Mouse (Mus musculus): ENCODE measurements around the gene Pex10. TPM values are rescaled to one million over a fixed set of nuclear protein-coding genes. Genes with fewer than 3 reads are reported as not detected.
A peak's percentile ranks its signal among the peaks of the same experiment; 100 is the strongest.

The Pex10 gene
- total RNA-seq, 2 experiments from 2014 or later: 20.6 to 24.2 TPM

DNA sequence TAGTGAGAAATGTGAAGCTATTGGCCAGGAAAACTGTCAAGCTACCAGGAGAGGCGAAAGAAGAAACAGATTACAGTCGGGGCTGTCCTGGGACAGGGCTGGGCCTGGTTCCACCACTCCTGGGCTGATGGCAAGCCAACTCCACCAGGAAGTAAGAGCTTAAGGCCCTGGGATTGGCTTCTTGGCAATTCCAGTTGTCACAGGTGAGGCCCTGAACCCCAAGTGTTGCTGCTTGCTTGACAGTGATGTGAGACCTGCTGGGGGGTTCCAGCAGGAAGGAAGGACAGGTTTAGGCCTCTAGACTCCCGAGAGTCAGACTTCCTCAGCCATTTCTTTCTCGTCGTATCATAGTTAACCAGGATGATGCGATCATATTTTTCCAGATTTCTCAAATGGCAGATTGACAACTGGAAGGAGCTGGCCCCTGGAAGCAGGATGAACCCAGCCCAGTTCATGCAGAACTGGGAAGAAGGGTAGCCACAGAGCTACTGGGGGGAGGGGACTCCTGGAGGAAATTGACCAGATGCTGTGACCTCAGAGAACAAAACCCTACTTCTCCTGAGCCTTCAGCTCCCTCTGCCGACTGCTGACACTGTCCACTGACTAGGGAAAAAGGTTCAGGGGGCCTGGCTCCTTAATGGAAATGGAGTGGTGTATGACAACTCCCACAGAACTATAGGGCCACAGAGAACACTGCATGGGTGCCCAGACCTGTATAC lies 26.8 kb downstream of the Pex10 start:
- no peak for DNase-seq

GRCm38 (mm10) chr4:155094565-155094964 lies 27.7 kb downstream of the Pex10 start:
- peak; percentile 45 to 66 for DNase-seq

GRCm38 (mm10) chr4:155095238-155095900 lies 28.6 kb downstream of the Pex10 start:
- peak; percentile 89 to 91 for DNase-seq

- no peak for DNase-seq
Observed at GRCm38 (mm10) chr4:155095967-155096366, 29.2 kb downstream of the Pex10 start.

DNA sequence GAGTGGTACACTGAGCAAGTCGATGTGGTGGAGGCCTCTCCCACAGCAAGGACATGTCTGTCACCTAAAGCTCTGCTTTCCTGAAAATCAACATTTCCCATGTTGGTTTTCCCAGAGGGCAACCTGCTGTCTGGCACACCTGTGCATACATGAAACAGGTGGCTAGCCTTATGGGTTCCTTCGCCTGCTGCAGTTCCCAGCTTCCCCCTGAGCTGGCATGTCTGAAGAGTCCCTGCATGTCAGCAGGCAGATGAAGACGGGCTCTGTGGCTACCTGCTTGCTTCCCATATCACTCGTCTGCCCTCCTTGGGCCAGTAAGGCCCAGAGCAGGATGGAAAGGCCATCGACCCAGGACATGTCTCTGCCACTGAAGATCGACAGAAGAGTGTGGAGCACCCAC lies 30.6 kb downstream of the Pex10 start:
- no peak for DNase-seq

DNA sequence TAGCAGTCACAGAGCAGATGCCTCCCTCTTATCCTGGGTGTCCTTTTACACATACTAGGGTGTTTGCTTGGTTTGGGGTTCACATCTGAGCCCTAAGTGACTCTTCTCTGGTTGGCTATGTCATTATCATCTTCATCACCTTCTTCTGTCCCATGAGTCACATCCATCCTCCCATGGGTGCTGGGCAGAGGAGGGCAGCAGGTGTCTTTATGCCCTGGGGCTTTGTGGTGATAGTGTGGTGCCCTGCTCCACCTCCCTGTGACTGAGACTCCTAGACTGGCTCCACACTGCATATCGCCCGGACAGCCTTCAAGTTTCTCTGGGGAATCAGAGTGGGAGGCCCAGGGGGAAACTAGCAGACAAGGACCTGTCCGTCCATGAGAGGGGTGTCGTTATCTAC lies 31.8 kb downstream of the Pex10 start:
- no peak for DNase-seq

GRCm38 (mm10) chr4:155107886-155108285 lies 41.1 kb downstream of the Pex10 start:
- no peak for DNase-seq

DNA sequence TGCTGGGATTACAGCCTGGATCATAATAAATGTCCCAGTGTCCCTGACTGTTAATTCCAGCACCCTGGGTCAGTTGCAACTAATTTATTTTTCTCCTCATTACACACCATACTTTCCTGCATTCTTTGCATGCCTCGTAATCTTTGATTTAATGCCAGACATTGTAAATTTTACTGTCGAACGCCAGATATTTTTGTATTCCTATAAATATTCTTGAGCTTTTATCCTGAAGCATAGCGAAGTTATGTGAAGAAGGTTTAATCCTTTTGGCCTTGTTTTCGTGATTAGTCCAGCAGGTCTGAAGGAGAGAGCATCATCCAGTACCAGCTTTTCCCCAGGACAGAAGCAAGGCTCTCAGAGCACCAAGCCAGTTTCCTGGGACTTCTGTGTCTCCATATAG lies 42.7 kb downstream of the Pex10 start:
- no peak for DNase-seq

GRCm38 (mm10) chr4:155113766-155114410 lies 47.1 kb downstream of the Pex10 start:
- DNase-seq: no peak

DNA sequence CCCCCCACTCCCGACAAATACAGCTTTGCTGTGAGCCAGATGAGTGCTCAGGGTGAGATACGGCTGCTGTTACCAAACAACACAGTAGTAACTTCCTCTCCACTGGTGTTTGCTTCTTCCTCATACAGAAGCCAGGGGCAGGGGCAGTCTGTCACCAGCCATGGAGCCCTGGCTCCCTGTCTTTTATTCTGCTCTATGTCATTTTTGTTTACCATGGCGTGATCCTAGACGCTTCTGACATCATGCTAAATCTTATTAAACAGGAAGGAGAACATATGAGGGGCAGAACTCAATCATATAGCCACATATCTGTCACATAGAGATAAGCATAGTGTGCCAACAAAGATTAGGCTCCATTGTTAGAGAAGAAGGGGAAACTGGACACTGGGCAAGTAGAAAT lies 49.8 kb downstream of the Pex10 start:
- no peak for DNase-seq

DNA sequence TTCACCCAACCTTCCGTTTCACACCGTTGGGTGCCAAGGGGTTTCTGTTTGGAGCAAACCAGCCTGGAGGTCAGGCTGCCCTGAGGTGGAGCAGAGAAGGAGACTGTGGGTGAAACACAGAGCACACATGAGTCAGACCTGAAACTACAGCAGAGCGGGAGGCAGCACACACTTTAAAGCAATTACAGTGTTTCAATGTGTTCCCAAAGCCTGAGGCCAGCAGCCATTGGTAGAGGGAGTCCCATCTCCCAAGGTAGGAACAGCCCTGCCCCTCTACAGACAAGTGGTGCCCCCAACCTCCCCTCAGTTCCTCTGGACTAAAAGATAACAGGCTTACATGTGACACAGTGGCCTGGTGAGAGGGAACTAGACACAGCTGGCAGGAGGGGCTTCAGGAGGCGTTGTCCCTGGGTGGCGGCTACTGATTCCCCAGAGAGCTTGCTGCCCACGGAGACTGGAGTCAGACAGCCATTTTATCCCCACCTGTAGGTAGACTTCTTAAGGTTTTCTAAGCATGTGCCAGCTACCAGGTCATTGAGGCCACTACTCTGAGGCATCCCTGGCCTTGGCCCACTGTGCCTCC lies 50.7 kb downstream of the Pex10 start:
- DNase-seq: no peak

DNA sequence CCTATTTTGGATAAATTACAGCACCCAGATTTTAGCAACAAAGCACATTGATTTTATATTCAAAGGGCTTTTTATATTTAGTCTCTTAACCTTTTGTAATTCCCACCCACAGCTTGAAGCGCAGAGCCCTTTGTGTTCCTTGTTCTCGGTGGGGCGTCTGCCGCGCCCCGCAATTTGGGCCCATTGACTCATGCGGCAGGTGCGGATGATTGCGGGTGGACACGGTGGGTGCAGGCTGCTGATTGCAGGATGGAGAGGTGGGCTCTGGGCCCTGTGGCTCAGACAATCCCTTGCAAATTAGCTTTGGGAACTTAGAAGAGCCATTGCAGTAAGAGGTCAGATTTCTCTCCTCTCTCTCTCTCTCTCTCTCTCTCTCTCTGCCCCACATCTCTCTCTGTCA lies 51.5 kb downstream of the Pex10 start:
- no peak for DNase-seq

- peak; percentile 37 to 39 for DNase-seq
Observed at GRCm38 (mm10) chr4:155120038-155120437, 53.2 kb downstream of the Pex10 start.

GRCm38 (mm10) chr4:155120583-155120982 lies 53.8 kb downstream of the Pex10 start:
- DNase-seq: peak in 1 of 2 experiments; percentile 21

DNA sequence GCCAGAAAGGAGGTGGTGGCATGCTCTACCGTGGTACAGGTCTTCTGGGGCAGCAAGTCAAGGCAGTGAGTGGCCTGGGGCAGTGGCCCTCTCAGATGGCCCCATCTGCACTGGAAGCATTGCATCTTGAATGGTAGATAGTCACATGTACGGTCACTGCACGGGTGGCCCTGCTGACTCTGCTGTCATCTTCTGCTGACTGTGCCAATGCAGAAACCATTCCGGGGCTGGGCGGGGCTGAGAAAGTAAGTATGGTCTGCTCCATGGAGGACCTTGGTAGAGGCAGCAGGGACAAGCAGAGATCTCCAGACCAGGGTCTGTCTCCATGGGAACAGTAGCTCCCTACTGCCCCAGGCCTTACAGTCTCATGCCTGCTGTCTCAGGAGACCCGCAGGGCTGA lies 54.4 kb downstream of the Pex10 start:
- peak in 1 of 2 experiments; percentile 32 for DNase-seq

Other genes starting within 250 kb of the Pex10 start
- under 1 TPM in 1 of 2 experiments, not detected in 1; 0.16 TPM for gene Ttc34, start 229.6 kb upstream of the Pex10 start, total RNA-seq (2021)
- gene Mmel1, start 197.4 kb upstream of the Pex10 start, total RNA-seq (2021): 1 to 10 TPM in 1 of 2 experiments, under 1 TPM in 1; 0.26 to 4.1 TPM
- 100 to 1,000 TPM in 1 of 2 experiments, 10 to 100 TPM in 1; 42.9 to 150 TPM for gene Fam213b, start 167.9 kb upstream of the Pex10 start, total RNA-seq (2021)
- 1 to 10 TPM; 6.7 to 7.2 TPM for gene Tnfrsf14, start 138.5 kb upstream of the Pex10 start, total RNA-seq (2021)
- gene Hes5, start 106.1 kb upstream of the Pex10 start, total RNA-seq (2021): not detected
- gene Pank4, start 102.9 kb upstream of the Pex10 start, total RNA-seq (2021): 10 to 100 TPM; 24.1 to 35.9 TPM
- gene Plch2, start 10.2 kb upstream of the Pex10 start, total RNA-seq (2021): under 1 TPM; 0.30 to 0.43 TPM
- 100 to 1,000 TPM; 106 to 114 TPM for gene Rer1, start 19.4 kb downstream of the Pex10 start, total RNA-seq (2021)
- gene Morn1, start 19.6 kb downstream of the Pex10 start, total RNA-seq (2021): 1 to 10 TPM; 7.7 to 7.9 TPM
- gene Ski, start 155.6 kb downstream of the Pex10 start, total RNA-seq (2021): 10 to 100 TPM; 55.5 to 88.7 TPM
- gene Faap20, start 182.8 kb downstream of the Pex10 start, total RNA-seq (2021): 10 to 100 TPM; 49.6 to 51.8 TPM